Mouse (Mus musculus) embryonic facial prominence, embryonic 11.5 days (tissue): ENCODE measurements around the gene Olfr215. TPM values are rescaled to one million over a fixed set of nuclear protein-coding genes. Genes with fewer than 3 reads are reported as not detected.

ENCODE experiments used
- ATAC-seq: fragments of 200-750 bp; cut with Nextera tagmentation; replicated peaks from 2 replicates; pipeline ENCODE4 v1.8.0; 2017; ENCODE audit warnings: low read depth; ENCODE audit not compliant: insufficient number of reproducible peaks, low FRiP score, low TSS enrichment
- DNase-seq: peaks from one replicate; pipeline ENCODE4 v3.0.0-alpha.2; 2015; ENCODE audit warnings: low spot score
- H3K27ac ChIP-seq: fragments of 300-500 bp; sonication (generic); replicated peaks from 2 replicates; pipeline ENCODE4 v1.5.1; 2014; ENCODE audit warnings: mild to moderate bottlenecking, low read depth, low read length, control low read depth
- H3K27me3 ChIP-seq: fragments of 300-500 bp; sonication (generic); 2 replicates; pipeline ENCODE4 v1.6.1; 2014; ENCODE audit warnings: mild to moderate bottlenecking, low read length, moderate library complexity, mixed read lengths; ENCODE audit not compliant: control insufficient read depth, insufficient read depth
- H3K36me3 ChIP-seq: fragments of 300-500 bp; sonication (generic); replicated peaks from 2 replicates; pipeline ENCODE4 v1.6.1; 2014; ENCODE audit warnings: low read depth, mild to moderate bottlenecking, low read length, moderate library complexity, mixed read lengths; ENCODE audit not compliant: control insufficient read depth, insufficient read depth
- H3K4me1 ChIP-seq: fragments of 300-500 bp; sonication (generic); 2 replicates; pipeline ENCODE4 v1.6.1; 2014; ENCODE audit warnings: low read length, mixed read lengths; ENCODE audit not compliant: control insufficient read depth, insufficient read depth
- H3K4me2 ChIP-seq: fragments of 300-500 bp; sonication (generic); 2 replicates; pipeline ENCODE4 v1.6.1; 2014; ENCODE audit warnings: low read depth, mild to moderate bottlenecking, control low read depth, low read length, moderate library complexity
- H3K4me3 ChIP-seq: fragments of 300-500 bp; sonication (generic); 2 replicates; pipeline ENCODE4 v1.5.1; 2014; ENCODE audit warnings: low read depth, low read length, control low read depth
- H3K9ac ChIP-seq: fragments of 300-500 bp; sonication (generic); replicated peaks from 2 replicates; pipeline ENCODE4 v1.6.1; 2014; ENCODE audit warnings: mild to moderate bottlenecking, control low read depth, low read length
- H3K9me3 ChIP-seq: fragments of 300-500 bp; sonication (generic); replicated peaks from 2 replicates; pipeline ENCODE4 v1.6.1; 2016; ENCODE audit warnings: mild to moderate bottlenecking, low read length, inconsistent platforms, mixed read lengths; ENCODE audit not compliant: control insufficient read depth
- WGBS: fragments of 180-500 bp; shearing (Covaris S2); extraction: QIAGEN DNeasy Blood & Tissue Kit; methylation state at CpG from one replicate; pipeline ENCODE4 v1.1.7; 2014; 5-methylcytosine and 5-hydroxymethylcytosine counted together
- polyA plus RNA-seq: library from polyadenylated mRNA; unstranded; fragments of >200 nt; fragmentation: Nextera tagmentation; extraction: Ambion mirVana; gene quantifications from 2 replicates; pipeline ENCODE4 v1.2.1, GENCODE M21; 2014

The Olfr215 gene
- polyA plus RNA-seq, 1 experiment from 2014 or later, result not detected

- Histone ChIP-seq H3K9ac (no peak within 1 kb of the TSS), H3K4me3 (no peak within 1 kb of the TSS), H3K27ac (no peak within 1 kb of the TSS), H3K4me1 (no peaks in the 10 kb centered on the region), H3K36me3 (no peaks in the 10 kb centered on the region), H3K4me2 (no peak within 1 kb of the TSS), H3K9me3 (no peaks in the 10 kb centered on the region), H3K27me3 (no peaks in the 10 kb centered on the region)
- 77% methylated on average over 1 of the region's 1 CpGs for WGBS
- DNase-seq (no peak), ATAC-seq (no peak)
Measured at GRCm38 (mm10) chr6:116538156-116538555, 45.8 kb downstream of the Olfr215 start, which contains the start of gene Olfr213. Gene Olfr213 (plus strand): TSS chr6:116538456.

Other genes starting within 250 kb of the Olfr215 start
- gene March8, start 246.2 kb downstream of the Olfr215 start, polyA plus RNA-seq, result 22.0 and 22.2 TPM in 2 replicates
- 0.72 and 0.74 TPM in 2 replicates for gene Alox5, start 123.0 kb downstream of the Olfr215 start, polyA plus RNA-seq
- gene Olfr211, start 95.1 kb downstream of the Olfr215 start, polyA plus RNA-seq, result not detected in 2 replicates
- 0.07 TPM in 1 of 2 replicates, not detected in the other for gene Olfr212, start 77.7 kb downstream of the Olfr215 start, polyA plus RNA-seq
- not detected in 2 replicates for gene Olfr213, start 45.7 kb downstream of the Olfr215 start, polyA plus RNA-seq
- 0.42 and 0.64 TPM in 2 replicates for gene Gm5580, start 33.1 kb downstream of the Olfr215 start, polyA plus RNA-seq
- gene Olfr214, start 30.0 kb downstream of the Olfr215 start, polyA plus RNA-seq, result not detected in 2 replicates
- gene Zfp422, start 44.8 kb upstream of the Olfr215 start, polyA plus RNA-seq, result 332 and 353 TPM in 2 replicates
- 13.8 and 15.1 TPM in 2 replicates for gene Depp1, start 66.4 kb upstream of the Olfr215 start, polyA plus RNA-seq
- 15.3 and 17.6 TPM in 2 replicates for gene Rassf4, start 89.8 kb upstream of the Olfr215 start, polyA plus RNA-seq
- gene Tmem72, start 132.7 kb upstream of the Olfr215 start, polyA plus RNA-seq, result 0.07 TPM in 2 replicates